Mouse (Mus musculus): ENCODE measurements at regions not wholly inside any gene's neighbourhood (a gene's known extent, or its start where the extent isn't known, plus 50 kb on each side); places are given as distances from the start of the nearest gene placed in this dataset.

DNA sequence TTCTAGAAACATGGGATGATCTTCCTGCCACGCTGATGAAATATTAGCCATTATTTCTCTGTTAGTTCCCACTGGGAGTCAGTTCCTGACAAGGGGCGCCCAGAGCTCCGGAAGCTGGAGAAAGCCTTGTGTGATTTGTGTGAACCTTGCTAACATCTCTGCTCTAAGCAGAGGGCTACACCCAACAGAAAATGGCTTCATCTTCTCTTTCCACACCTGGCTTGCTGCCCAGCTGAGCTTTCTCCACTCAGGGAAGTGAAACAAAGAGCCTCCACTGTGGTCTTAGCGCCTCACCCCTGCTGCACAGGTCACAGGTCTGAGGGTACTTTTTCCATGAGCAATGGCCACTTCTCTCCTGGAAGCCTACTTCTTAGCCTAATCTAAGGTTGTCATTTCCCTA is 285.2 kb downstream of the Rps24 start:
- Histone ChIP-seq H3K4me3 (ENCODE audit: control insufficient read depth in 1 of 2, insufficient read depth in 1 of 2, low read depth in 2 of 2, low read length in 2 of 2) (no peak overlapping the region), H3K4me1 (ENCODE audit: control insufficient read depth in 1 of 2, insufficient read depth in 2 of 2, low read length in 2 of 2) (no peaks in the 10 kb centered on the region), H3K27me3 (ENCODE audit: control insufficient read depth in 1 of 2, insufficient read depth in 2 of 2, low read length in 2 of 2) (no peaks in the 10 kb centered on the region), H3K9ac (ENCODE audit: control insufficient read depth, low read depth, low read length, poor library complexity, severe bottlenecking) (no peak overlapping the region), H3K9me3 (replicated peaks; ENCODE audit: insufficient read depth, low read length) (no peaks in the 10 kb centered on the region), H3K36me3 (ENCODE audit: control insufficient read depth in 1 of 2, insufficient read depth in 2 of 2, low read length in 2 of 2) (no peaks in the 10 kb centered on the region), H3K27ac (ENCODE audit: control insufficient read depth, low read depth, low read length) (no peak overlapping the region), H3K79me2 (ENCODE audit: control insufficient read depth, insufficient read depth, low read length, poor library complexity) (no peaks in the 10 kb centered on the region)
- TF ChIP-seq RAD21 (IDR thresholded peaks at IDR 0.05; ENCODE audit: low read depth, low read length): no peak
- no peak for TF ChIP-seq TAL1 (IDR thresholded peaks at IDR 0.05; ENCODE audit: low read length)
- TF ChIP-seq TCF12 (IDR thresholded peaks at IDR 0.05; ENCODE audit: low read depth, low read length): no peak
- no peak for TF ChIP-seq POLR2A (IDR thresholded peaks at IDR 0.05; ENCODE audit: control insufficient read depth in 1 of 2, insufficient read depth in 1 of 2, low read depth in 1 of 2, low read length in 2 of 2, poor library complexity in 1 of 2)
- no peak for TF ChIP-seq BHLHE40 (IDR thresholded peaks at IDR 0.05; ENCODE audit: borderline replicate concordance, low read depth, low read length)
- no peak for TF ChIP-seq MAFK (IDR thresholded peaks at IDR 0.05; ENCODE audit: borderline replicate concordance, low read depth, low read length)
- no peak for TF ChIP-seq CTCF (IDR thresholded peaks at IDR 0.05 in 2 of 3, conservative IDR thresholded peaks at IDR 0.05 in 1 of 3; ENCODE audit: control insufficient read depth in 1 of 3, insufficient read depth in 1 of 3, low read depth in 2 of 3, low read length in 3 of 3, poor library complexity in 1 of 3, severe bottlenecking in 1 of 3)
- TF ChIP-seq NELFE (IDR thresholded peaks at IDR 0.05; ENCODE audit: low read depth, low read length): no peak
- no peak for TF ChIP-seq ZNF384 (IDR thresholded peaks at IDR 0.05; ENCODE audit: low read depth, low read length)
- TF ChIP-seq TBP (IDR thresholded peaks at IDR 0.05; ENCODE audit: low read depth, low read length): no peak
- TF ChIP-seq ZC3H11A (IDR thresholded peaks at IDR 0.05; ENCODE audit: low read depth, low read length): no peak
- no peak for TF ChIP-seq CHD2 (IDR thresholded peaks at IDR 0.05; ENCODE audit: low read length)
- no peak for TF ChIP-seq MEF2A (IDR thresholded peaks at IDR 0.05; ENCODE audit: extremely low read depth, insufficient replicate concordance, low read depth, low read length, poor library complexity, severe bottlenecking)
- no peak for TF ChIP-seq SIN3A (IDR thresholded peaks at IDR 0.05; ENCODE audit: low read length)
- TF ChIP-seq MYC (IDR thresholded peaks at IDR 0.05; ENCODE audit: low read depth, low read length): no peak
- TF ChIP-seq MXI1 (IDR thresholded peaks at IDR 0.05; ENCODE audit: low read depth, low read length): no peak
- TF ChIP-seq SMC3 (IDR thresholded peaks at IDR 0.05; ENCODE audit: low read depth, low read length): no peak
- no peak for DNase-seq (ENCODE audit: low read depth, low spot score)

DNA sequence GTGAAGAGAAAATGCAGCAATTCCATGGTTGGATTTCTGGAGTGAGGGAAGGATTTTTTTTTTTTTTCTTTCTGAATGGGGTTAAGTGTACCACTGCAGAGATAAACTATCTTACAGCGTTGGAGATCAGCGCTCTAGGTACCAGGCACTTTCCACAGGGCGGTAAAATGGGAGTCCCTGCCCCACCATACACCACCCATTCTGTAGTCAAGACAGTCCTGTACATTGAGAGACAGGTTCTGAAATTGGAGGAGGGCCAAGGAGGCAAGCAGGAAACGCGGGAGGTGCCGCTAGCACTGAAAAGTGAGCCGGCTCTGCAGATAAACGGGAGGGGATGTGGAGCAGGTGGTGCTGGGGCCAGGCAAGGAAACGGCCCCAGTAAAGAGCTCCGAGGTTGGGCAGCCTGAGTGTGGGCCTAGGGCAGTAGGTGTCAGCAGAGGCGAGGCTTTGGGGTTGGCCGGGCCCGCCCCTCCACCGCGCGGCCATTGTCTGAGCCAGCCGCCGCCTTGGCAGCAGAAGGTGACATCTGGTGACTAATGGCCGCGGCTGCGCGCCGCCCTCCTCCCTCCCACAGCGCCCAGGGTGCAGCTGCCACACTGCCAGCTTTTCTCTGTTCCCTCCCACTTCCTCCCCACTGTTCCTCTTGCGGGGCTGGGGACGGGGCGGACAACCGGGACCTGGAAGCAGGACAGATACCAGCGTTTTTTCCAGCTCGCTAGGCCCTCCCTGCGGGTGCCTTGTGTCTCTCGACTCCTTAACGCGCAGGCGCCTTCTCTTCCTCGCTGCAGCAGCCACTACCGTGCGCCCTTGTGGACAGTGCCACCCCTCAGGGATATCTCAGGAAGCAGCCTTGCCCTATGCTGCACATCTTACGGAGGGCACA is 292.1 kb downstream of the Rps24 start:
- no peak for TF ChIP-seq KAT2A (conservative IDR thresholded peaks at IDR 0.05; ENCODE audit: low read depth, low read length)
- no peak for TF ChIP-seq MAFK (IDR thresholded peaks at IDR 0.05; ENCODE audit: borderline replicate concordance, low read depth, low read length)
- TF ChIP-seq ZKSCAN1 (IDR thresholded peaks at IDR 0.05; ENCODE audit: low read depth, low read length): no peak
- no peak for TF ChIP-seq CHD2 (IDR thresholded peaks at IDR 0.05; ENCODE audit: low read length)
- no peak for TF ChIP-seq CTCF (IDR thresholded peaks at IDR 0.05 in 2 of 3, conservative IDR thresholded peaks at IDR 0.05 in 1 of 3; ENCODE audit: control insufficient read depth in 1 of 3, insufficient read depth in 1 of 3, low read depth in 2 of 3, low read length in 3 of 3, poor library complexity in 1 of 3, severe bottlenecking in 1 of 3)
- TF ChIP-seq MXI1 (IDR thresholded peaks at IDR 0.05; ENCODE audit: low read depth, low read length): no peak
- no peak for TF ChIP-seq RAD21 (IDR thresholded peaks at IDR 0.05; ENCODE audit: low read depth, low read length)
- no peak for TF ChIP-seq USF1 (IDR thresholded peaks at IDR 0.05; ENCODE audit: low read depth, low read length)
- TF ChIP-seq EP300 (IDR thresholded peaks at IDR 0.05; ENCODE audit: low read depth in 1 of 2, low read length in 2 of 2): no peak
- TF ChIP-seq SMC3 (IDR thresholded peaks at IDR 0.05; ENCODE audit: low read depth, low read length): no peak
- TF ChIP-seq NELFE (IDR thresholded peaks at IDR 0.05; ENCODE audit: low read depth, low read length): no peak
- no peak for TF ChIP-seq CHD1 (IDR thresholded peaks at IDR 0.05; ENCODE audit: low read depth, low read length)
- no peak for TF ChIP-seq RCOR1 (IDR thresholded peaks at IDR 0.05; ENCODE audit: low read depth, low read length)
- TF ChIP-seq ETS1 (IDR thresholded peaks at IDR 0.05; ENCODE audit: low read depth, low read length): no peak
- TF ChIP-seq TCF12 (IDR thresholded peaks at IDR 0.05; ENCODE audit: low read depth, low read length): no peak
- H3K9ac ChIP-seq (ENCODE audit: control insufficient read depth, low read depth, low read length, poor library complexity, severe bottlenecking): no peak overlapping the region
- H3K79me2 ChIP-seq (ENCODE audit: control insufficient read depth, insufficient read depth, low read length, poor library complexity): no peaks in the 10 kb centered on the region
- H3K27me3 ChIP-seq (ENCODE audit: control insufficient read depth in 1 of 2, insufficient read depth in 2 of 2, low read length in 2 of 2): no peaks in the 10 kb centered on the region
- H3K9me3 ChIP-seq (replicated peaks; ENCODE audit: insufficient read depth, low read length): no peaks in the 10 kb centered on the region
- H3K36me3 ChIP-seq (ENCODE audit: control insufficient read depth in 1 of 2, insufficient read depth in 2 of 2, low read length in 2 of 2): no peaks in the 10 kb centered on the region
- no peak for DNase-seq (ENCODE audit: low read depth, low spot score)
- no peak overlapping the region for H3K4me3 ChIP-seq (ENCODE audit: control insufficient read depth in 1 of 2, insufficient read depth in 1 of 2, low read depth in 2 of 2, low read length in 2 of 2)
- no peaks in the 10 kb centered on the region for H3K4me1 ChIP-seq (ENCODE audit: control insufficient read depth in 1 of 2, insufficient read depth in 2 of 2, low read length in 2 of 2)
- no peak overlapping the region for H3K27ac ChIP-seq (ENCODE audit: control insufficient read depth, low read depth, low read length)
